ENCODE assay signal across 13 mouse cellular contexts in the genomic region with DNA sequence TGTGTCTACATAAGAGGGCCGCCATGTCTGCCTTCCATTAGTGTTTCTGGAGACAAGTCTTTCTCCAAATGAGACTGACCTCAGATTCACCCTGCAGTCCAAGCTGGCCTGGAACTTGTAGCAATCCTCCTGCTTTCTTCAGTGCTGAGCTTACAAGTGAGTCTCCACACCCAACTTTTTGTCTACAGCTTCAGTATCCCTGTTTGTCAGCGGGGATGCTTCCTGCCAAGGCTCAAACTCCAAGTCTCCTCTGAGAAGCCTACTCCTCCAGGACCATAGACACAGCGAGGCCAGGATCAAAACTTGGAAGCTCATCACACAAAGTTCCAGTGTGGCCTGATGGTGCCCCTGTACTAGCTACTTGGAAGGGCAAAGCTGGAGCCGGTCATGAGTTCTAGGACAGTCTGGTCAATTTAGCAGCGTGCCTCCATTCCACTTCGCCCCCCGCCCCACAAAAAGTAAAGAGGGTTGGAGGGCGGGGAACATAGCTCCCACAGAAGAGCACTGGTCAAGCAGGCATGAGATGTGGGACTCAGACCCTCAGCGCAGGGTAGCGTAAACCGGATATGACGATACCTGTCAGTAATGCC. TPM values are rescaled to one million over a fixed set of nuclear protein-coding genes. Genes with fewer than 3 reads are reported as not detected.
DNase-seq lines count a peak whose midpoint lies in the region; ATAC-seq and TF ChIP-seq lines count a peak whose summit lies in the region.
"Had no signal": no experiment of that assay in that cellular context is flagged by ENCODE, and none has a peak within 500 bp of the region (broad histone marks: within the 10 kb centered on the region; RNA-seq: fewer than 3 reads in every experiment).

No protein-coding gene starts in this region.

- H3K27me3 ChIP-seq in hindbrain, postnatal 0 days (ENCODE audit: insufficient read depth, low read length), result no peaks in the 10 kb centered on the region
- peaks cover 16% of the 10 kb centered on the region for H3K27me3 ChIP-seq in hindbrain, embryonic 12.5 days
- H3K27me3 ChIP-seq in E14TG2a.4 (ENCODE audit: insufficient read depth, low read length), result no peaks in the 10 kb centered on the region
- no peaks in the 10 kb centered on the region for H3K27me3 ChIP-seq in G1E (ENCODE audit: insufficient read depth, low read length)
- H3K27me3 ChIP-seq in limb, embryonic 10.5 days (ENCODE audit: low read depth, poor library complexity, severe bottlenecking), result no peaks in the 10 kb centered on the region
- peaks cover 7% of the 10 kb centered on the region; the same call in 1 of the 2 replicates for H3K27me3 ChIP-seq in hindbrain, embryonic 16.5 days (replicated peaks; ENCODE audit: control insufficient read depth, insufficient read depth, low read length)

- 94% methylated on average over 12 of the region's 12 CpGs for WGBS in hindbrain, postnatal 0 days
- 95% methylated on average over 12 of the region's 12 CpGs for WGBS in hindbrain, embryonic 12.5 days
- WGBS in limb, embryonic 10.5 days, result 92% methylated on average over 12 of the region's 12 CpGs
- 97% methylated on average over 12 of the region's 12 CpGs for WGBS in hindbrain, embryonic 16.5 days

- H3K4me3 ChIP-seq in hindbrain, postnatal 0 days (ENCODE audit: low read length), result no peak overlapping the region
- no peak overlapping the region for H3K4me3 ChIP-seq in hindbrain, embryonic 12.5 days
- peak overlapping the region; percentile 60 for H3K4me3 ChIP-seq in E14TG2a.4 (replicated peaks; ENCODE audit: low read length)
- H3K4me3 ChIP-seq in G1E (ENCODE audit: low read depth, low read length), result peak overlapping the region; percentile 7
- no peak overlapping the region for H3K4me3 ChIP-seq in limb, embryonic 10.5 days
- no peak overlapping the region for H3K4me3 ChIP-seq in hindbrain, embryonic 16.5 days (ENCODE audit: low read length)
- H3K4me3 ChIP-seq: hindbrain, embryonic 15.5 days; neural tube, embryonic 13.5 days had no signal

- H3K36me3 ChIP-seq in hindbrain, postnatal 0 days (ENCODE audit: insufficient read depth, low read length), result no peaks in the 10 kb centered on the region
- no peaks in the 10 kb centered on the region for H3K36me3 ChIP-seq in hindbrain, embryonic 12.5 days
- H3K36me3 ChIP-seq in E14TG2a.4 (ENCODE audit: insufficient read depth, low read length) (no peaks in the 10 kb centered on the region), G1E (replicated peaks) (peaks cover 3% of the 10 kb centered on the region)
- no peaks in the 10 kb centered on the region for H3K36me3 ChIP-seq in limb, embryonic 10.5 days
- H3K36me3 ChIP-seq in hindbrain, embryonic 16.5 days (ENCODE audit: control insufficient read depth, insufficient read depth, low read length), result no peaks in the 10 kb centered on the region
- H3K36me3 ChIP-seq: hindbrain, embryonic 15.5 days; neural tube, embryonic 13.5 days had no signal

- H3K27ac ChIP-seq in hindbrain, postnatal 0 days, result peak overlapping the region; percentile 11; the same call in 1 of the 2 replicates
- H3K27ac ChIP-seq in hindbrain, embryonic 12.5 days, result no peak overlapping the region
- H3K27ac ChIP-seq in limb, embryonic 10.5 days, result peak overlapping the region; percentile 87
- H3K27ac ChIP-seq in hindbrain, embryonic 16.5 days (ENCODE audit: low read depth, low read length), result no peak overlapping the region
- H3K27ac ChIP-seq: neural tube, embryonic 13.5 days had no signal

- ATAC-seq in hindbrain, postnatal 0 days, result no peak
- ATAC-seq in hindbrain, embryonic 12.5 days (ENCODE audit: low FRiP score), result no peak
- no peak for ATAC-seq in G1E (ENCODE audit: extremely low read depth, insufficient number of reproducible peaks, low FRiP score, poor library complexity, severe bottlenecking)
- no peak for ATAC-seq in hindbrain, embryonic 16.5 days

- intact Hi-C loops in left cerebral cortex, postnatal 36 days (cut with DNase I), result no loop called here

- no peak overlapping the region for H3K9ac ChIP-seq in hindbrain, postnatal 0 days (replicated peaks; ENCODE audit: low read length)
- no peak overlapping the region for H3K9ac ChIP-seq in hindbrain, embryonic 12.5 days
- H3K9ac ChIP-seq in hindbrain, embryonic 16.5 days (ENCODE audit: low read depth, low read length), result no peak overlapping the region
- H3K9ac ChIP-seq: hindbrain, embryonic 15.5 days; neural tube, embryonic 13.5 days had no signal

- H3K4me1 ChIP-seq in hindbrain, postnatal 0 days (ENCODE audit: insufficient read depth, low read length), result no peaks in the 10 kb centered on the region
- H3K4me1 ChIP-seq in hindbrain, embryonic 12.5 days, result peaks cover 15% of the 10 kb centered on the region
- H3K4me1 ChIP-seq in E14TG2a.4 (replicated peaks; ENCODE audit: low read depth, low read length) (peaks cover 86% of the 10 kb centered on the region), G1E (ENCODE audit: insufficient read depth, low read depth, low read length) (peaks cover 88% of the 10 kb centered on the region)
- peaks cover 46% of the 10 kb centered on the region for H3K4me1 ChIP-seq in limb, embryonic 10.5 days
- peaks cover 4% of the 10 kb centered on the region for H3K4me1 ChIP-seq in hindbrain, embryonic 16.5 days (ENCODE audit: control insufficient read depth, insufficient read depth, low read depth, low read length)

- TF ChIP-seq CTCF in hindbrain, postnatal 0 days (IDR thresholded peaks at IDR 0.05; ENCODE audit: low read depth), result no peak
- no peak for TF ChIP-seq CTCF in E14TG2a.4 (conservative IDR thresholded peaks at IDR 0.05; ENCODE audit: low read length)
- no peak for TF ChIP-seq CTCF in G1E (IDR thresholded peaks at IDR 0.05; ENCODE audit: low read depth, low read length)

- no peak for DNase-seq in hindbrain, postnatal 0 days (ENCODE audit: low spot score)
- no peak for DNase-seq in G1E (ENCODE audit: low spot score)
- DNase-seq in limb, embryonic 10.5 days (ENCODE audit: low spot score), result no peak
- DNase-seq in left cerebral cortex, postnatal 36 days (ENCODE audit: low spot score in 2 of 2), result no peak
- DNase-seq in adrenal gland, adult 8-10 months, result no peak
- DNase-seq: adrenal gland, postnatal 25 days; cerebellum, adult 9-10 months; layer of hippocampus, adult 9-11 months had no signal

- no peak overlapping the region for H3K4me2 ChIP-seq in hindbrain, postnatal 0 days (ENCODE audit: low read depth, low read length)
- H3K4me2 ChIP-seq in hindbrain, embryonic 12.5 days (replicated peaks), result no peak overlapping the region
- H3K4me2 ChIP-seq in hindbrain, embryonic 16.5 days (ENCODE audit: low read length), result no peak overlapping the region
- H3K4me2 ChIP-seq: hindbrain, embryonic 15.5 days; neural tube, embryonic 13.5 days had no signal

- H3K9me3 ChIP-seq in hindbrain, postnatal 0 days (ENCODE audit: low read length), result no peaks in the 10 kb centered on the region
- no peaks in the 10 kb centered on the region for H3K9me3 ChIP-seq in hindbrain, embryonic 12.5 days (replicated peaks)
- H3K9me3 ChIP-seq in E14TG2a.4 (ENCODE audit: low read length) (peaks cover 8% of the 10 kb centered on the region; the same call in 1 of the 2 replicates), G1E (replicated peaks) (no peaks in the 10 kb centered on the region; the same call in 1 of the 2 replicates)
- H3K9me3 ChIP-seq in limb, embryonic 10.5 days (replicated peaks), result no peaks in the 10 kb centered on the region
- no peaks in the 10 kb centered on the region for H3K9me3 ChIP-seq in hindbrain, embryonic 16.5 days (ENCODE audit: control insufficient read depth, low read length)
- H3K9me3 ChIP-seq: hindbrain, embryonic 15.5 days; neural tube, embryonic 13.5 days had no signal

RNA-seq across cellular contexts. Expression of a gene that starts 20.9 kb away (rescaled TPM):
- 5,437 and 5,693 TPM in 2 replicates for total RNA-seq in hindbrain, postnatal 0 days (2014; rRNA removed)
- polyA plus RNA-seq in hindbrain, postnatal 0 days (2015; fragmentation: Nextera tagmentation; extraction: Ambion mirVana), result 15,098 and 15,291 TPM in 2 replicates
- 14,392 and 16,600 TPM in 2 replicates for polyA plus RNA-seq in hindbrain, embryonic 12.5 days (2016; fragmentation: Nextera tagmentation; extraction: Ambion mirVana)
- total RNA-seq in G1E (2014; fragmentation: Nextera tagmentation) (5,110 and 5,465 TPM in 2 replicates), G1E (2017) (4,783 and 4,919 TPM in 2 replicates)
- polyA plus RNA-seq in G1E (2012), result 1,879 and 3,214 TPM in 2 replicates
- 13,950 and 14,682 TPM in 2 replicates for polyA plus RNA-seq in limb, embryonic 10.5 days (2016; fragmentation: Nextera tagmentation; extraction: Ambion mirVana)
- 1,000 to 10,000 TPM; 2,229 to 2,541 TPM for total RNA-seq in left cerebral cortex, postnatal 36 days (2021)
- total RNA-seq in adrenal gland, adult 8-10 months (2022), result 1,000 to 10,000 TPM; 3,015 to 3,481 (median 3,228) TPM
- polyA plus RNA-seq in hindbrain, embryonic 16.5 days (2015; fragmentation: Nextera tagmentation; extraction: Ambion mirVana), result 11,512 and 13,219 TPM in 2 replicates

RNA-seq across cellular contexts. Expression of a gene that starts 32.2 kb away (rescaled TPM):
- total RNA-seq in hindbrain, postnatal 0 days (2014; rRNA removed), result 68.6 and 73.8 TPM in 2 replicates
- 28.0 and 31.4 TPM in 2 replicates for polyA plus RNA-seq in hindbrain, postnatal 0 days (2015; fragmentation: Nextera tagmentation; extraction: Ambion mirVana)
- polyA plus RNA-seq in hindbrain, embryonic 12.5 days (2016; fragmentation: Nextera tagmentation; extraction: Ambion mirVana), result 24.6 and 26.9 TPM in 2 replicates
- total RNA-seq in G1E (2014; fragmentation: Nextera tagmentation) (10.8 and 16.2 TPM in 2 replicates), G1E (2017) (4.6 and 5.5 TPM in 2 replicates)
- 14.8 and 21.3 TPM in 2 replicates for polyA plus RNA-seq in G1E (2012)
- 20.9 and 22.8 TPM in 2 replicates for polyA plus RNA-seq in limb, embryonic 10.5 days (2016; fragmentation: Nextera tagmentation; extraction: Ambion mirVana)
- total RNA-seq in left cerebral cortex, postnatal 36 days (2021), result 10 to 100 TPM; 30.4 to 34.1 TPM
- 10 to 100 TPM; 14.0 to 18.5 (median 15.1) TPM for total RNA-seq in adrenal gland, adult 8-10 months (2022)
- polyA plus RNA-seq in hindbrain, embryonic 16.5 days (2015; fragmentation: Nextera tagmentation; extraction: Ambion mirVana), result 29.7 and 32.9 TPM in 2 replicates

RNA-seq across cellular contexts. Expression of a gene that starts 32.7 kb away (rescaled TPM):
- total RNA-seq in hindbrain, postnatal 0 days (2014; rRNA removed), result 613 and 715 TPM in 2 replicates
- 412 and 457 TPM in 2 replicates for polyA plus RNA-seq in hindbrain, postnatal 0 days (2015; fragmentation: Nextera tagmentation; extraction: Ambion mirVana)
- polyA plus RNA-seq in hindbrain, embryonic 12.5 days (2016; fragmentation: Nextera tagmentation; extraction: Ambion mirVana), result 699 and 764 TPM in 2 replicates
- total RNA-seq in G1E (2014; fragmentation: Nextera tagmentation) (not detected in 2 replicates), G1E (2017) (0.99 TPM in 1 of 2 replicates, not detected in the other)
- 0.06 TPM in 1 of 2 replicates, not detected in the other for polyA plus RNA-seq in G1E (2012)
- 806 and 864 TPM in 2 replicates for polyA plus RNA-seq in limb, embryonic 10.5 days (2016; fragmentation: Nextera tagmentation; extraction: Ambion mirVana)
- total RNA-seq in left cerebral cortex, postnatal 36 days (2021), result 100 to 1,000 TPM; 310 to 396 TPM
- 10 to 100 TPM; 22.0 to 33.6 (median 31.7) TPM for total RNA-seq in adrenal gland, adult 8-10 months (2022)
- polyA plus RNA-seq in hindbrain, embryonic 16.5 days (2015; fragmentation: Nextera tagmentation; extraction: Ambion mirVana), result 478 and 522 TPM in 2 replicates

Comparison
In these comparisons a context has a peak if more than half of its experiments do, and no peak if none do; other contexts are left out.
1. H3K27ac ChIP-seq: peak in hindbrain, postnatal 0 days (single experiment) and limb, embryonic 10.5 days (single experiment); none in hindbrain, embryonic 12.5 days (single experiment) and hindbrain, embryonic 16.5 days (single experiment).
2. H3K4me3 ChIP-seq: peak in E14TG2a.4 (single experiment) and G1E (single experiment); none in hindbrain, postnatal 0 days (single experiment), hindbrain, embryonic 12.5 days (single experiment), limb, embryonic 10.5 days (single experiment) and hindbrain, embryonic 16.5 days (single experiment).
3. RNA of a gene that starts 32.7 kb away (polyA plus RNA-seq): 806 to 864 TPM in limb, embryonic 10.5 days, 699 to 764 TPM in hindbrain, embryonic 12.5 days, 478 to 522 TPM in hindbrain, embryonic 16.5 days and 412 to 457 TPM in hindbrain, postnatal 0 days; 0.06 TPM in G1E; every median in the first group is over 100 times any median in the second.